Mouse (Mus musculus) hematopoietic stem cell, adult 5-6 weeks (primary cell): ENCODE measurements around the gene Mex3d. TPM values are rescaled to one million over a fixed set of nuclear protein-coding genes. Genes with fewer than 3 reads are reported as not detected.
"Not testable (repeated sequence)": the region's sequence is repeated elsewhere in the genome, so short reads cannot be mapped to it uniquely, and the experiment has no call there.

Experiments
- ATAC-seq, 2 experiments: fragments of 125-278 bp in 1 of 2; replicated peaks in 1 of 2; 2 replicates each; pipeline ENCODE4 v1.8.0; 2016 to 2017; ENCODE audit warnings: inconsistent platforms in 2 of 2, mild to moderate bottlenecking in 2 of 2, moderate number of reproducible peaks in 2 of 2, low read depth in 1 of 2, moderate TSS enrichment in 1 of 2; ENCODE audit not compliant: low FRiP score in 2 of 2, poor library complexity in 2 of 2, severe bottlenecking in 2 of 2, insufficient read depth in 1 of 2, low TSS enrichment in 1 of 2
- total RNA-seq: library from RNA; stranded (forward); fragments of 172-1452, 232-1000 nt; gene quantifications from 2 replicates; pipeline ENCODE4 v1.2.3, GENCODE M21; 2017

Mex3d gene
- total RNA-seq, 1 experiment from 2014 or later, result 9.9 TPM

GRCm38 (mm10) chr10:80348244-80348781, 39.1 kb downstream of the Mex3d start, which contains the start of gene Adamtsl5:
Gene Adamtsl5 (minus strand): TSS chr10:80348412.
- peak in 1 of 2 experiments; percentile 43; a peak in 2 of 4 replicates for ATAC-seq

DNA sequence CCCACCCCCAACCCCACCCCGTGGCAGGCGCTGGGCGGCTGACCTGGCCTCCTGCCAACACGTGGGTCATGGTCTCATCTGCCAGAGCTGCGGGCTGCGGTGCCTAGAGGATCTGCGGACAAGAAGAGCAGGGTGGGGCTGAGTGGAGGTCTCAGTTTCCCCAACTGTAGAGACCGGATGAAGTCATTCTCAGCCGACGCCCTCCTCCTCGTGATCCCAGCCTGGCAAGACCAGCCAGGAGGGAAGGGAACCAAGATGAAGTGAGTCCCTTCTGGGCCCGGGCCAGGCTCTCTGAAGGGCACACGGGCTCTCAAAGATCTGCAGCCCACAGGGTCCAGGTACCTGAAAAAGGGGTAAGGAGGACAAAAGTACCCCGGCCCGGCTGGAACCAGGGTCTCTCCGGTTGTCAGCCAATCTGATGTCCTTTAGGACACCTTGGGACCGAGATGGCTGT, 39.9 kb downstream of the Mex3d start:
- no peak for ATAC-seq

- not testable (repeated sequence) for ATAC-seq
Measured at GRCm38 (mm10) chr10:80345929-80346328, 41.5 kb downstream of the Mex3d start.

- no peak for ATAC-seq
Measured at GRCm38 (mm10) chr10:80345122-80345521, 42.3 kb downstream of the Mex3d start.

DNA sequence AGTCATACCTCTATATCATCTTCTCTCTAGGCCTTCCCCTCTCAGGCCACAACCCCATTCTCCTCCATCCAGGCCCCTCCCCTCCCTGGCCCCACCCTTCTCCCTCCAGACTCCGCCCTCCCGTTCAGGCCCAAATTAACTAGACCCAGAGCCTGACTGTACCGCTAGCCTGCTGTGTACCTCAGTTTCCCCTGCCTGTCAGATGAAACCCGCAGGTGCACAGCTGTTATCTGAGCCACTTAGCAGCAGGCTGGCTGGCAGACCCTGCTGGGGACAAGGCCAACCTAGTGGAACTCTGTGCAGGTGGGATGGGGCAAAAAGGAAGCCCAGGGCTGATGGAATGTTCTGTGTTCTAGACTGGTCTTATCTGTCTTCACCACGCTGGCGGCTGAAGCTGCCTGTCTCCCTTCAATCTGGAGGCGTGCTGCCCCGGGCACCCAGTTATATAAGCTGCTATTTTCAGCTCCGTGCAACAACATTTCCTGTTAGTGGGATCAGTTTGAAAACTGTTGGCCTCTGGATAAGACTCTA, 43.3 kb downstream of the Mex3d start:
- no peak for ATAC-seq

- no peak for ATAC-seq
Measured at GRCm38 (mm10) chr10:80343425-80343895, 44.0 kb downstream of the Mex3d start.

- peak; percentile 19 to 29; a peak in 2 of 4 replicates for ATAC-seq
Measured at GRCm38 (mm10) chr10:80342749-80343424, 44.6 kb downstream of the Mex3d start.

- ATAC-seq, result no peak
Measured at GRCm38 (mm10) chr10:80342305-80342748, 45.1 kb downstream of the Mex3d start.

GRCm38 (mm10) chr10:80341491-80342304, 45.8 kb downstream of the Mex3d start:
- ATAC-seq, result peak in 1 of 2 experiments; percentile 18; a peak in 1 of 4 replicates

GRCm38 (mm10) chr10:80341026-80341425, 46.4 kb downstream of the Mex3d start:
- ATAC-seq, result no peak

DNA sequence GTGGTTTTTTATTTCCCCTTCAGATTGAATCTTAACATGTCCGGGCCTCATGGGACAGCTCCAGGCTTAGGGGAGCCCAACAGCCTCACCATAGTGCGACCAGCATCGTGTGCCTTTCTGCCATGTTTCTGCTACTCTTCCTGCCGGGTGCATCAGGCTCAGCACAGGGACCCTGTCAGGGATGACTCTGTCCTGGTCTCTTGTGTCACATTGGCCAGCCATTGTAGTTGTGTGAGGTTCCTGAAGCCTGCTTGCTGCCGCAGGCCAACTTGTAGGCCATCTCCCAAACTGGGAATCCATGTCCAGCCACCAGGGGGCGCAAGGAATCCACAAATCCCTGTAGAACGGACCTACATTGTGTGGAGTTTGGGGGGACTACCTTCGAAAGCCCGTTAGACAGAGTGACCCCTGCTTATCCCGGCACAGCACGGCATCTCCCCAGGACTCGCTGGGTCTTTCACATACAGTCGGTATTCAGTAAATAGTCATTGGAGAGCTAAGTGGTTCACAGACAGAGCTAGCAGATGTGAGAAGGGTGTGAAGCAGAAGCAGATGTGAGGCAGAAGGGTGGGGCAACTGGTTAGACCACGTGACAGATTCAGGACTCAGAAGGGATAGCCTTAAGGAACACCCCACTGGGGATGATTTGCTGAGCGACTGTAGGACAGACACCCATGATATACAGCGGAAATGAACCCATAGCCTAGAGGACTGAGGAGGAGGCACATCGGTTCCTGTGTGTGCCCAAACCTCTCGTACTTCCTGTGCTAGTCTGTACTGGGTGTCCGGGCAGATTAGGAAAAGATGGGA, 47.3 kb downstream of the Mex3d start:
- ATAC-seq, result peak; percentile 49 to 58; a peak in 3 of 4 replicates

DNA sequence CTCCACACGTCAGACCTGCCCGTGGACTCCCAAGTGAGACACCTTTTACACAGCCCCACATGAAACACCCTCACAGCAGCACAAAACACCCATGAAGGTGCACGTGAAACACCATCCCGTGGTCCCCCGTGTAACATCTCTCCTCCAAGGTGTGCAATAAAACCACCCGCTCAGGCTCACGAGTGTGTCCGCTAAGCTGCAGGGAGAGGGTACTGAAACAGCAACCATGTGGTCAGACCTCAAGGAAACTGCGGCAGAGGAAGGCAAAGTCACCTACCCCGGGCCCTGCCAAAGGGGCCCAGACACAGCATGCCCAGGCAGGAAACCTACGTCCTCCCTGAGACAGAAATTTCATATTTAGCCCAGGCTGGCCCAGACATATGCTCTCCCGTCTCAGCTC, 51.2 kb downstream of the Mex3d start:
- ATAC-seq, result no peak

DNA sequence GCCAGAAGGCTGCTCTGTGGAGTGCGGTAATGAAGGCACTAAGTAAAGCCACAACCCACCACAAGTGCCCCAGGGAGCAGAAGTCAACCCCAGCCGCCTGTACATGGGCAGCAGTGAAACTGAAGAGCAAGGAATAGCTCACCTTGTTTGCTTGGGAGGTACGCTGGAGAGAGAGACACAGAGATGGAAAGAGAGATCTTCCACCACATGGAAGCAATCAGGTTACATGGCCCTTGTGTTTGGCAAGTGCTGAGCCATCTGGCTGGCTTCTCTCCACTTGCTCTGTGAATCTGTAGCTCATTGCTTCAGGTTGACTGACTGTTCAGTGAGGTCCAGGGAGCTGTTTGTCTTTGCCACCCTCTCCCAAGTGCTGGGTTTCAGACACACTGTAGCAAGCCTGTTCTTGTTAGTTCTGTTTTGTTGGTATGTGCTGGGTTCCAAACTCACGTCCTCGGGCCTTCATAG, 54.9 kb downstream of the Mex3d start:
- no peak for ATAC-seq

- ATAC-seq, result no peak
Measured at GRCm38 (mm10) chr10:80331636-80332524, 55.6 kb downstream of the Mex3d start.

GRCm38 (mm10) chr10:80330888-80331287, 56.6 kb downstream of the Mex3d start:
- no peak for ATAC-seq
